Mouse (Mus musculus): Measurements from ENCODE around the gene Hibch.

DNA sequence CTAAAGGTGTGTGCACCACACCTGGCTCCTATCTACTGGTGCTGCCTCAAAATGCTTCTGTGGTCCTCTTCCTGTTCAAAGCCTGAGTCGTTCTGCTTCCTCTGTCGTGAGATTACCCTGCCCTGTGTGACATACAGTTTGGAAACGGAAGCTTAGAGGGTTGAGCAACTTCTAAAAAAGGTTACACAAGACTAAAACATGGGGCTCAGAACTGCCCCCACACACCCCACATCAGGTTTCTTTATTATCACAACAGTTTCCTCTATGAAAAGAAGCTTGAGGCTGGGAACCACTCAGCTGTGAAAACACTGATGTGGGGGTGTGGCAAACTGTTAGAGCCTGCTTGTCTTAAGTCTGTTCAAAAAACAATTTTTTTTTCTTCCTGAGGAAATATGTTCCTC is 44.4 kb upstream of the Hibch start:
- TF ChIP-seq CTCF (IDR thresholded peaks at IDR 0.05; ENCODE audit: control insufficient read depth, insufficient read depth, insufficient replicate concordance, low read depth, low read length) = no peak
- TF ChIP-seq POLR2A (IDR thresholded peaks at IDR 0.05; ENCODE audit: control insufficient read depth, low read depth, low read length) = no peak

Data from testis, adult 2 months (tissue).